Mouse (Mus musculus): ENCODE measurements around the gene Col6a5. TPM values are rescaled to one million over a fixed set of nuclear protein-coding genes. Genes with fewer than 3 reads are reported as not detected.
"Not testable (repeated sequence)": the region's sequence is repeated elsewhere in the genome, so short reads cannot be mapped to it uniquely, and the experiment has no call there.

The Col6a5 gene
- polyA plus RNA-seq, 1 experiment from 2014 or later, result 0.38 TPM

GRCm38 (mm10) chr9:105851011-105851410, 109.4 kb downstream of the Col6a5 start:
- H3K27ac ChIP-seq (ENCODE audit: low read length), result no peak overlapping the region
- 77% methylated on average over 3 of the region's 3 CpGs for WGBS

GRCm38 (mm10) chr9:105848396-105848795, 112.0 kb downstream of the Col6a5 start:
- WGBS, result 68% methylated on average over 4 of the region's 4 CpGs
- no peak for ATAC-seq (replicated peaks; ENCODE audit: extremely low read depth, insufficient read depth, low FRiP score)
- Histone ChIP-seq H3K9ac (ENCODE audit: low read length) (no peak overlapping the region), H3K4me3 (ENCODE audit: low read length) (no peak overlapping the region), H3K27ac (ENCODE audit: low read length) (no peak overlapping the region), H3K4me1 (ENCODE audit: control insufficient read depth, insufficient read depth, low read length) (peaks cover 4% of the 10 kb centered on the region; the same call in 1 of the 2 replicates), H3K4me2 (ENCODE audit: low read depth, low read length) (no peak overlapping the region), H3K36me3 (ENCODE audit: control insufficient read depth, insufficient read depth) (no peaks in the 10 kb centered on the region), H3K9me3 (replicated peaks; ENCODE audit: control insufficient read depth, low read length) (no peaks in the 10 kb centered on the region), H3K27me3 (ENCODE audit: control insufficient read depth, insufficient read depth, low read length) (no peaks in the 10 kb centered on the region)

More at GRCm38 (mm10) chr9:105851011-105851410, 109.4 kb downstream of the Col6a5 start:
- no peaks in the 10 kb centered on the region for H3K9me3 ChIP-seq (replicated peaks; ENCODE audit: control insufficient read depth, low read length)
- no peak overlapping the region for H3K9ac ChIP-seq (ENCODE audit: low read length)
- H3K4me2 ChIP-seq (ENCODE audit: low read depth, low read length), result no peak overlapping the region
- no peaks in the 10 kb centered on the region for H3K27me3 ChIP-seq (ENCODE audit: control insufficient read depth, insufficient read depth, low read length)
- H3K4me3 ChIP-seq (ENCODE audit: low read length), result no peak overlapping the region
- no peak for ATAC-seq (replicated peaks; ENCODE audit: extremely low read depth, insufficient read depth, low FRiP score)
- no peaks in the 10 kb centered on the region for H3K36me3 ChIP-seq (ENCODE audit: control insufficient read depth, insufficient read depth)
- peaks cover 4% of the 10 kb centered on the region; the same call in 1 of the 2 replicates for H3K4me1 ChIP-seq (ENCODE audit: control insufficient read depth, insufficient read depth, low read length)

- H3K4me1 ChIP-seq (ENCODE audit: control insufficient read depth, insufficient read depth, low read length), result peaks cover 4% of the 10 kb centered on the region; the same call in 1 of the 2 replicates
- WGBS, result 58% methylated on average over 5 of the region's 5 CpGs
- H3K9me3 ChIP-seq (replicated peaks; ENCODE audit: control insufficient read depth, low read length), result no peaks in the 10 kb centered on the region
- no peaks in the 10 kb centered on the region for H3K27me3 ChIP-seq (ENCODE audit: control insufficient read depth, insufficient read depth, low read length)
- no peak overlapping the region for H3K4me3 ChIP-seq (ENCODE audit: low read length)
- no peak overlapping the region for H3K9ac ChIP-seq (ENCODE audit: low read length)
- no peak overlapping the region for H3K4me2 ChIP-seq (ENCODE audit: low read depth, low read length)
- H3K36me3 ChIP-seq (ENCODE audit: control insufficient read depth, insufficient read depth), result no peaks in the 10 kb centered on the region
- H3K27ac ChIP-seq (ENCODE audit: low read length), result 0 out of 2 replicates have a peak overlapping the region, but pooled peaks have one; percentile 18
- ATAC-seq (replicated peaks; ENCODE audit: extremely low read depth, insufficient read depth, low FRiP score), result no peak; the same call in 1 of the 2 replicates
Observed at GRCm38 (mm10) chr9:105847261-105847660, 113.2 kb downstream of the Col6a5 start.

GRCm38 (mm10) chr9:105841386-105841785, 119.1 kb downstream of the Col6a5 start:
- not testable (repeated sequence) for H3K27me3 ChIP-seq (ENCODE audit: control insufficient read depth, insufficient read depth, low read length); H3K9ac ChIP-seq (ENCODE audit: low read length); H3K4me2 ChIP-seq (ENCODE audit: low read depth, low read length); H3K36me3 ChIP-seq (ENCODE audit: control insufficient read depth, insufficient read depth); H3K9me3 ChIP-seq (replicated peaks; ENCODE audit: control insufficient read depth, low read length); ATAC-seq (replicated peaks; ENCODE audit: extremely low read depth, insufficient read depth, low FRiP score); H3K27ac ChIP-seq (ENCODE audit: low read length); H3K4me1 ChIP-seq (ENCODE audit: control insufficient read depth, insufficient read depth, low read length); H3K4me3 ChIP-seq (ENCODE audit: low read length)
- 54% methylated on average over 5 of the region's 5 CpGs for WGBS

GRCm38 (mm10) chr9:105839147-105839515, 121.3 kb downstream of the Col6a5 start:
- Histone ChIP-seq H3K27me3 (ENCODE audit: control insufficient read depth, insufficient read depth, low read length) (no peaks in the 10 kb centered on the region), H3K4me3 (ENCODE audit: low read length) (no peak overlapping the region), H3K4me2 (ENCODE audit: low read depth, low read length) (no peak overlapping the region), H3K9ac (ENCODE audit: low read length) (no peak overlapping the region), H3K4me1 (ENCODE audit: control insufficient read depth, insufficient read depth, low read length) (peaks cover 15% of the 10 kb centered on the region), H3K27ac (ENCODE audit: low read length) (no peak overlapping the region), H3K9me3 (replicated peaks; ENCODE audit: control insufficient read depth, low read length) (no peaks in the 10 kb centered on the region), H3K36me3 (ENCODE audit: control insufficient read depth, insufficient read depth) (no peaks in the 10 kb centered on the region)
- ATAC-seq (replicated peaks; ENCODE audit: extremely low read depth, insufficient read depth, low FRiP score), result no peak
- WGBS, result 85% methylated on average over 5 of the region's 5 CpGs

- Histone ChIP-seq H3K27me3 (ENCODE audit: control insufficient read depth, insufficient read depth, low read length) (no peaks in the 10 kb centered on the region), H3K27ac (ENCODE audit: low read length) (no peak overlapping the region), H3K9me3 (replicated peaks; ENCODE audit: control insufficient read depth, low read length) (no peaks in the 10 kb centered on the region), H3K4me3 (ENCODE audit: low read length) (no peak overlapping the region), H3K4me1 (ENCODE audit: control insufficient read depth, insufficient read depth, low read length) (peaks cover 15% of the 10 kb centered on the region), H3K4me2 (ENCODE audit: low read depth, low read length) (no peak overlapping the region), H3K9ac (ENCODE audit: low read length) (no peak overlapping the region), H3K36me3 (ENCODE audit: control insufficient read depth, insufficient read depth) (no peaks in the 10 kb centered on the region)
- ATAC-seq (replicated peaks; ENCODE audit: extremely low read depth, insufficient read depth, low FRiP score), result no peak
- WGBS, result 83% methylated on average over 4 of the region's 4 CpGs
Observed at GRCm38 (mm10) chr9:105838396-105839146, 121.9 kb downstream of the Col6a5 start.

GRCm38 (mm10) chr9:105835587-105835986, 124.9 kb downstream of the Col6a5 start:
- peaks cover 11% of the 10 kb centered on the region for H3K4me1 ChIP-seq (ENCODE audit: control insufficient read depth, insufficient read depth, low read length)
- no peaks in the 10 kb centered on the region for H3K36me3 ChIP-seq (ENCODE audit: control insufficient read depth, insufficient read depth)
- ATAC-seq (replicated peaks; ENCODE audit: extremely low read depth, insufficient read depth, low FRiP score), result peak; percentile 90
- 22% methylated on average over 7 of the region's 7 CpGs for WGBS
- H3K27ac ChIP-seq (ENCODE audit: low read length), result peak overlapping the region; percentile 79
- no peaks in the 10 kb centered on the region for H3K27me3 ChIP-seq (ENCODE audit: control insufficient read depth, insufficient read depth, low read length)
- H3K4me2 ChIP-seq (ENCODE audit: low read depth, low read length), result peak overlapping the region; percentile 34
- H3K4me3 ChIP-seq (ENCODE audit: low read length), result no peak overlapping the region
- no peaks in the 10 kb centered on the region for H3K9me3 ChIP-seq (replicated peaks; ENCODE audit: control insufficient read depth, low read length)
- no peak overlapping the region for H3K9ac ChIP-seq (ENCODE audit: low read length)

GRCm38 (mm10) chr9:105834799-105835198, 125.6 kb downstream of the Col6a5 start:
- H3K4me1 ChIP-seq (ENCODE audit: control insufficient read depth, insufficient read depth, low read length), result peaks cover 11% of the 10 kb centered on the region
- no peak overlapping the region for H3K4me3 ChIP-seq (ENCODE audit: low read length)
- WGBS, result 56% methylated on average over 4 of the region's 4 CpGs
- H3K36me3 ChIP-seq (ENCODE audit: control insufficient read depth, insufficient read depth), result no peaks in the 10 kb centered on the region
- no peak overlapping the region for H3K9ac ChIP-seq (ENCODE audit: low read length)
- H3K9me3 ChIP-seq (replicated peaks; ENCODE audit: control insufficient read depth, low read length), result no peaks in the 10 kb centered on the region
- no peaks in the 10 kb centered on the region for H3K27me3 ChIP-seq (ENCODE audit: control insufficient read depth, insufficient read depth, low read length)
- H3K27ac ChIP-seq (ENCODE audit: low read length), result peak overlapping the region; percentile 79
- ATAC-seq (replicated peaks; ENCODE audit: extremely low read depth, insufficient read depth, low FRiP score), result no peak
- peak overlapping the region; percentile 34; the same call in 1 of the 2 replicates for H3K4me2 ChIP-seq (ENCODE audit: low read depth, low read length)

GRCm38 (mm10) chr9:105831291-105831690, 129.2 kb downstream of the Col6a5 start:
- Histone ChIP-seq H3K27ac (ENCODE audit: low read length) (no peak overlapping the region), H3K9me3 (replicated peaks; ENCODE audit: control insufficient read depth, low read length) (no peaks in the 10 kb centered on the region), H3K9ac (ENCODE audit: low read length) (no peak overlapping the region), H3K4me2 (ENCODE audit: low read depth, low read length) (no peak overlapping the region), H3K4me1 (ENCODE audit: control insufficient read depth, insufficient read depth, low read length) (peaks cover 16% of the 10 kb centered on the region), H3K4me3 (ENCODE audit: low read length) (no peak overlapping the region), H3K36me3 (ENCODE audit: control insufficient read depth, insufficient read depth) (no peaks in the 10 kb centered on the region), H3K27me3 (ENCODE audit: control insufficient read depth, insufficient read depth, low read length) (0 out of 2 replicates have a peak, but pooled peaks cover 3% of the 10 kb centered on the region)
- 78% methylated on average over 9 of the region's 9 CpGs for WGBS
- ATAC-seq (replicated peaks; ENCODE audit: extremely low read depth, insufficient read depth, low FRiP score), result no peak
